Mouse (Mus musculus): ENCODE data around the gene Ebf1.

The Ebf1 gene

GRCm38 (mm10) chr11:44619131-44619886 is 2.2 kb downstream of the Ebf1 start:
- DNase-seq (ENCODE audit: extremely low spot score, low read depth, low spot score): no peak

- no peak for DNase-seq (ENCODE audit: extremely low spot score, low read depth, low spot score)
Observed at GRCm38 (mm10) chr11:44619887-44620693, 3.0 kb downstream of the Ebf1 start.

GRCm38 (mm10) chr11:44620694-44621446 is 3.8 kb downstream of the Ebf1 start:
- DNase-seq (ENCODE audit: extremely low spot score, low read depth, low spot score): no peak

- no peak for DNase-seq (ENCODE audit: extremely low spot score, low read depth, low spot score)
Observed at GRCm38 (mm10) chr11:44621615-44622014, 4.5 kb downstream of the Ebf1 start.

GRCm38 (mm10) chr11:44622023-44622731 is 5.1 kb downstream of the Ebf1 start:
- DNase-seq (ENCODE audit: extremely low spot score, low read depth, low spot score): no peak

- no peak for DNase-seq (ENCODE audit: extremely low spot score, low read depth, low spot score)
Observed at GRCm38 (mm10) chr11:44624564-44624963, 7.4 kb downstream of the Ebf1 start.

- no peak for DNase-seq (ENCODE audit: extremely low spot score, low read depth, low spot score)
Observed at GRCm38 (mm10) chr11:44626065-44626464, 8.9 kb downstream of the Ebf1 start.

- no peak for DNase-seq (ENCODE audit: extremely low spot score, low read depth, low spot score)
Observed at GRCm38 (mm10) chr11:44628412-44628811, 11.3 kb downstream of the Ebf1 start.

- no peak for DNase-seq (ENCODE audit: extremely low spot score, low read depth, low spot score)
Observed at GRCm38 (mm10) chr11:44632064-44632968, 15.2 kb downstream of the Ebf1 start.

- DNase-seq (ENCODE audit: extremely low spot score, low read depth, low spot score): no peak
Observed at GRCm38 (mm10) chr11:44633001-44633693, 16.0 kb downstream of the Ebf1 start.

- no peak for DNase-seq (ENCODE audit: extremely low spot score, low read depth, low spot score)
Observed at GRCm38 (mm10) chr11:44634552-44635193, 17.6 kb downstream of the Ebf1 start.

- DNase-seq (ENCODE audit: extremely low spot score, low read depth, low spot score): no peak
Observed at GRCm38 (mm10) chr11:44636241-44636640, 19.1 kb downstream of the Ebf1 start.

- DNase-seq (ENCODE audit: extremely low spot score, low read depth, low spot score): no peak
Observed at GRCm38 (mm10) chr11:44638193-44638754, 21.2 kb downstream of the Ebf1 start.

GRCm38 (mm10) chr11:44641496-44641895 is 24.4 kb downstream of the Ebf1 start:
- DNase-seq (ENCODE audit: extremely low spot score, low read depth, low spot score): no peak

- DNase-seq (ENCODE audit: extremely low spot score, low read depth, low spot score): no peak
Observed at GRCm38 (mm10) chr11:44654340-44655019, 37.4 kb downstream of the Ebf1 start.

GRCm38 (mm10) chr11:44655468-44655867 is 38.4 kb downstream of the Ebf1 start:
- DNase-seq (ENCODE audit: extremely low spot score, low read depth, low spot score): no peak

GRCm38 (mm10) chr11:44656916-44657315 is 39.8 kb downstream of the Ebf1 start:
- DNase-seq (ENCODE audit: extremely low spot score, low read depth, low spot score): no peak

All from hindlimb bud, embryonic 11.5 days (tissue).